Mouse (Mus musculus) A20 (cell line): ENCODE measurements at regions not wholly inside any gene's neighbourhood (a gene's known extent, or its start where the extent isn't known, plus 50 kb on each side); places are given as distances from the start of the nearest gene placed in this dataset.

ENCODE experiments used
- DNase-seq: peaks from one replicate; pipeline ENCODE4 v3.0.0-alpha.2; 2011; ENCODE audit warnings: low read depth, low spot score

DNA sequence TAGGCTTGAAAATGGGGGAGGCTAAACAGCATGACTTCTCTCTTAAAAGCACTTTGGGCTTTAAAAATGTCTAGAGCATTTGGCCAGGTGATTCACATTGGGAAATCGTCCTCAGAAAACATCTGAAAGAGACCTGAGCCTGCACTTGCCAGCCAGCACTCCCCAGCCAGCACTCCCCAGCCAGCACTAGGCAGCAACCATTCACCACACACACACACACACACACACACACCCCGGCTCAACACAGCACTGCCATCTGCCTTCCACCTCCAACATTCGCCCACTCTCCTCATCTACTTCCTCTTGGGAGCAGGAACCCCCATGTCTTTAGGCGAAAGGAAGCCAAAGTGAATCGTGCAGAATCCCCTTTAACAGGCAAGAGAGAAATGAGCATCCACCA is 85.4 kb downstream of the Atp23 start:
- peak; percentile 7 for DNase-seq

GRCm38 (mm10) chr10:126814968-126815367 is 86.2 kb downstream of the Atp23 start:
- no peak for DNase-seq

DNA sequence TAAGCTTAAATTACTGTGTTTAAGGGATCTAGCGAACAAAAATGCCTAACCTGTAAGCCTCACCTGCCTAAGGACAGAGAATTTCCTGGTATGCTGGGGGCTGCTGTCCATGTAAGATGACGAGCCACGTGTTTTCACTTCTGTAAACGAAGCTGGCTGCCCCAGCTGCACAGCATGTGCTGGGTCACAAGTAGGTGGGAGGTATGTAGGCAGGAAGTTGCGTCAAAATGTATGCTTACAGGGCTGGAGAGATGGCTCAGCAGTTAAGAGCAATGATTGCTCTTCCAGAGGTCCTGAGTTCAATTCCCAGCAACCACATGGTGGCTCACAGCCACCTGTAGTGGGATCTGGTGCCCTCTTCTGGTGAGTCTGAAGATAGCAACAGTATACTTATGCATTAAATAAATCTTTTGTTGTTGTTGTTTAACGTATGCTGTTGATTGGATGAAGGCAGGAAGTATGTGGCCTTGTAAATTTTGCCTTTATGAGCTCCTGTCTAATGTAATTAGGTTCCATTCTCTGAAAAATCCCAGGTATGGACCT is 88.0 kb downstream of the Atp23 start:
- peak; percentile 59 for DNase-seq

DNA sequence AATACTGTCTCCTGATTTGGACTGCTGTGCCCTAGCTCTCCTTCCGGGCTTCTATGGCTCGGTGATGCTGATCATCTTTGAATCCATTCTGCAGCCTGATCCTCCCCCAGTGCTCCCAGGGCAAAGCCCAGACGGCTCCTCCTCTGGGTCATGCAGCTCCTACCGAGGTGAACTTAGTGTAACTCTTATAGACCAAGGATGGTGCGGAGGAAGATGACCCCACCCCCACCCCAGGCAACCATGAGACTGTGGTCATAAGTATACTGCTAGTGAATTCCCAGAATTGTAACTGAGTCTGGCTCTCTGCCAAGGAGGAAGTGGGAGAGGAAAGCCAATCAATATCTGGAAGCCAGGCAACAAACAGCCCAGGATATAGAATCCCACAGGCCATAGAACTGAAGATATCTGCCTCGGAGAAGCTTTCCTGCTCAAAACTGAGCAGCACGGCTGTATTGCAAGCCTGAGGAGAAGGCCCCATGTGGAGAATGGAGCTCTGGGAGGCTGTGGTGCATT is 88.9 kb downstream of the Atp23 start:
- no peak for DNase-seq

DNA sequence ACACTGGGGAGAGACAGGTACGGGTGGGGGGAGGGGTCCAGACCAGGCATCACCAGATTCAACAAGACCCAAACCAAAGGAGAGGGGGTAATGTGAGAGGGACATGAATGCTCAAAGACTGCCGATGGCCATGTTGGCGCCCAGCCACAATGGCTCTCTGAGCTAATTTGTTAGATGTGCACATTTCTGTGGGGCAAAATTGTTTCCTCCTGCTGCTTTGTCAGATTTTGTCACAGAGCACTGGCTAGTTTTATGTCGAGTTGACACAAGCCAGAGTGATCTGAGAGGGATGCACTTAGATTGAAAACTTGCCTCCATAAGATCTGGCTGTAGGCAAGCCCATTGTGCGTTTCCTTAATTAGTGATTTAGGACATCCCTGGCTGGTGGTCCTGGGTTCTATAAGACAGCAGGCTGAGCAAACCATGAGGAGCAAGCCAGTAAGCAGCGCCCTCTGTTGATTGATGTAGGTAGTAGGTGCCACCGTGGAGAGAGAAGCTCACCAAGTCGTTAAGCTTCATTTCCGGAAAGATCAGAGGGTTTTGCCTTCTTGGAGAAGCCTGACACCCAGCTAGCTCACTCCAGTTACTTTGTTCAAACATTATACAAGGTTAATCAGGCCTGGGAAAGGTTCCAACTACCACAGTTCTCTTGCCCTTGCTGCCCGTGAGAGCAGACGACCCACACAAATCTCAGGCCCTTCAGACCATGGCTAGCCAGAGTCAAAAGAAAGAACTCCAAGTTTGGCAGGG is 90.6 kb downstream of the Atp23 start:
- no peak for DNase-seq

DNA sequence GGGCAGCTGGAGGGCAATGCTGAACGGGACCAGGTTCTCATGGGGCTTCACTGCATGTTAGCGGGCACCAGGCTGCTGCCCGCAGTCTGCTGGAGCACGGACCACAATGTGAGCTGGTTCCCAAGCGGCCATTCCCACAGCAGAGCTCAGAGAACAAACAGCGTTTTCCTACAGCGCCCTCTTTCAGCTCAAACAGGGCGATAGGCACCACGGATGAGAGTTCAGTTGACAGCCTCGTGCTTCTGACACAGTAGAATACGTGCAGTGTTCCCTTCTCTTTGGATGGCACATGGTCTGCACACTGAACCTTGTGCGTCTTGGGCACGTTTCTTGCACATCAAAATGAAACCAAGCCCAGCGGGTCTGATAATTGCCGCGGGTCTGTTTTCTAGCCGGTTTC is 91.6 kb downstream of the Atp23 start:
- DNase-seq = no peak

DNA sequence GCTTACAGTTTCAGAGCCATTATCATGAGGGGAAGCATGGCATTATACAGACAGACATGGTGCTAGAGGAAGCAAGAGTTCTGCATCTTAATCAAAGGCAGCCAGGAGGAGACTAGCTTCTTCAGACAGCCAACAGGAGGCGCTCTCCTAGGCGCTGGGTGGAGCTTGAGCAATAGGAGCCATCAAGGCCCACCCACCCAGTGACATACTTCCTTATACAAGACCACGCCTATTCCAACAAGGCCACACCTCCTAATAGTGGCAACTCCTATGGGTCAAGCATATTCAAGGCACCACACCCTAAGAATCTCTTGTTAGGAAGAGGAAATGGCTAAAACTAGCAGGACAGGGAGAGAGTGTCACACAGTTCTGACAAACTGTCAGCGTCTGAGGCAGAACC is 94.3 kb downstream of the Atp23 start:
- DNase-seq = no peak

GRCm38 (mm10) chr10:126802732-126803131 is 98.4 kb downstream of the Atp23 start:
- DNase-seq = no peak

DNA sequence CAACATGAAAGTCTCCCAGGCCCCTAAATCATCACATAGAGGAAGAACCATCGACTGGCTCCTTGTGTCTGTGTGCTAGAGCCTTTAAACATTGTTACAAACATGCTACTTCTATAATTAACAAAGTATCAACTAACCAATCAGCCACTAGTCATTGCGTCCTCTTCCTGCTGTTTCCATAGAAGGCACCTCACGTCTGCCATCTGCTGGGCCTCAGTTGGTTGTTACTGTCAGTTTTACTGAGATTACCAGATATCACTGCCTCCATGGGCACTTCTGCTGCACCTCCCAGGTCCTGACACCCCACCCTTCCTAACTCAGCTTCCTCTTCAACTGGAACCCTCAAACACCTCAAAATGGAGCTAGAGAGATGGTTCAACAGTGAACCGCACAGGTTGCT is 101.8 kb downstream of the Atp23 start:
- peak; percentile 5 for DNase-seq

DNA sequence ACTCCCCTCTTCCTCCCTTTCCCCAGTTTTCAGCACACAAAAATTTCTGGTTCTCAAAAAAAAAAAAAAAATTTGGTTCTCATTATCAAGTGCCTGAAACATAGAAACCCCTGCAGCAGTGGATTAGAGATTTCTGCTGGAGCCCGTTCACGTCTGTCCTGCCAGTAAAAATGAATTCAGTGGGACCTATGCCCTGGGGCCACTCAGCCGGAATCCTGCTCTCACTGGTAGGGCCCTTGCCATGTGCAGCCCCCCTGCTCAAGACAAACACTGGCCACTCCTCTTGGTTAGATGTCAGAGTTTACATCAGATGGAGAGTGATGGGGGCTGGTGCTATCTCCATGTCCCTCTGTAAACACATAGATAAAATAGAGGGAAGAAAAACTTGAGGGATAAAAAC is 108.0 kb downstream of the Atp23 start:
- no peak for DNase-seq

DNA sequence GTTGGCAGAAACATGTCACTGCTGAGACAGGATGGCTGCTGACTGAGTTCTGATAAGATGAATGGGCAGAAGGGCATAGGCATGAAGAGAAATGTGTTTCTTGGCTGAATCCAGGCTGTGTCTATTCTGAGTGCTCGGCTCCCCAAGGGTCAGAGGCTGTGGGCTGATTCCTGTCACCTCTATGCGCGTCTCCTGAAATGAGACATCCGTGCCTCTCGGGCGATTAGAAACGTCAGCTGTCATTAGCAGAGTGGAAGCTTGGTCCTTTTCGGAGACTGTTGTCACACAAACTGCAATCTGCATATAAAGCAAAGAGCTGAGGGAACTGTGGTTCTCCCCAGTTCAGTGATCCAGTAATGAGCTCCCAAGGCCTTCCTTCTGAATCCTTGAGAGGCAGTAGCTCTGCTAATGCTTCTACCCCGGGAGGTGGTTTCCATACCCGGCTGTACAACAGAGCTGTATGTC is 108.8 kb downstream of the Atp23 start:
- no peak for DNase-seq

DNA sequence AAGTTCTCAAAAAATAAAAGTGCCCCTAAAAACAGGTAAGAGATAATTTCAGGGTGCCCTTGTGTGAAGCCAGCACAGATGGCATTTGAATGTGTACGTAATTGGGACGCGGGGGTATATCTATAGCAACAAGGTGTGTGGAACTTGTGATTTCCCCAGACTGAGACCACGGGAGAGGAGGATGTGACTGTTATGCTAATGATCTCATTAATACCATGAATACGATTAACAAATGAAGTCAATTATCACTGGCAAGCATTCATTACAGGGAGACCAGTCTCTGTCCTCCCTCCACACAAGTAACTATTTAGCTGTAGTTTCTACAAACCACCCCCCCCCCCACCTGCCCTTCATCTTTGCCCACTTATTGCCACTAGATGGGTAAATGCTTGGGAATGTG is 112.9 kb downstream of the Atp23 start:
- no peak for DNase-seq

DNA sequence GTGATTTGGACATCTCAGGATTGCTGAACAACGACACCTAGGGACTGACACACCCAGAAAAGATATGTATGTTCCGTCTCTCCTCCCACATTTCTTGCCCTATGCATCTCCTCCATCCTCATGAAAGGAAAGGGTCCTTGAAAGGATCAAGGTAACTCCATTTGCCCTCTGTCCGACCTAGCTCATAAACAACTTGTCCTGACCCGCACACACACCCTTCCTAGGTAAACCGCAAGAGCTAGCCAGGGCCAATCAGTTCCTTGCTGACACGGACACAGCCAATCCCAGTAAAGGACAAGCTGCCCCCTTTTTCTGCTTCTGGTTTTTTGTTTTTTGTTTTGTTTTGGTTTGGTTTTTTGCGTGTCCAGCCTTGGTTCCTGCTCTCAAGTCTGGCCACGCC is 118.0 kb downstream of the Atp23 start:
- DNase-seq = no peak

- DNase-seq = no peak
Observed at GRCm38 (mm10) chr10:126776603-126777002, 124.6 kb downstream of the Atp23 start.

DNA sequence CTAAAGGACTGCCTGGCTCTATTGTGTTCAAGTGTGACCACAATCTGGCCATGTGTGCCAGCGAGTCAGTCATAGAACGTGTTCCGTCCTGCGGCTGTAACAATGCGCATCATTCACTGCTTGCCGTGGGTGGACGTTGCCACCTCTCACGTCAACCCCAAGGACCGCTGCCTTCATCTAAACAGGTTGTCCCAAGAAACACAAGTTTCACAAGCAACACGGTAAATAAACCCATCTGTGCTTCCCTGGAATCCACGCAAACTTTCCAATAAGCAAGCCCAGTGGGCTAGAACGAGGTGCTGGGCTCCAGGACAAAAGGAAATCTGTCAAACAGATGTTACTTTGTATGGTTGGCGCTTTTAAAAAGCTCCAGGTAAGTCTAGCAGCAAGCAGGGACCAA is 125.2 kb downstream of the Atp23 start:
- DNase-seq = no peak

- DNase-seq = no peak
Observed at GRCm38 (mm10) chr10:126770446-126771020, 130.6 kb downstream of the Atp23 start.

- no peak for DNase-seq
Observed at GRCm38 (mm10) chr10:126765648-126766047, 135.5 kb downstream of the Atp23 start.

GRCm38 (mm10) chr10:126764740-126765139 is 136.4 kb downstream of the Atp23 start:
- DNase-seq = no peak

GRCm38 (mm10) chr10:126763976-126764375 is 137.2 kb downstream of the Atp23 start:
- no peak for DNase-seq

DNA sequence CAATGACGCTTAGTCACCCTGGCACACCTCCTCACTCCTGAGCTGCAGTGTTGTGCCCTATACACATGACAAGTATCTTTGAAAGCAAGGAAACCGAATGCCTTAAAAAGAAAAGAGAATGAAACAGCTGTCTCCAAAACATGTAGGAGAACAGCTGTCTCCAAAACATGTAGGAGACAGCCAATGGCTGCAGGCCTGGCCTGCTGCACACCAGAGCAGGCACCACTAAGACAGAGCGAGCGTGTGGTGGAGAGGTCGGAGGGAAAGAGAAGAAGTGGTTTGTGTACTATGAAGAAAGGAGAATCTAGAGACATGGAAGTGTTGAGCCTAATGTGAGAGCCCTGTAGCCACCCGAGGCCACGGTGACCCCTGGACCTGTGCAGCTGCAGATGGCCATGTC is 142.5 kb downstream of the Atp23 start:
- no peak for DNase-seq

GRCm38 (mm10) chr10:126753201-126753600 is 148.0 kb downstream of the Atp23 start:
- no peak for DNase-seq

- DNase-seq = no peak
Observed at GRCm38 (mm10) chr10:126752699-126753098, 148.5 kb downstream of the Atp23 start.
